Comparison of ENCODE assay signal across 14 mouse cellular contexts in the genomic region with DNA sequence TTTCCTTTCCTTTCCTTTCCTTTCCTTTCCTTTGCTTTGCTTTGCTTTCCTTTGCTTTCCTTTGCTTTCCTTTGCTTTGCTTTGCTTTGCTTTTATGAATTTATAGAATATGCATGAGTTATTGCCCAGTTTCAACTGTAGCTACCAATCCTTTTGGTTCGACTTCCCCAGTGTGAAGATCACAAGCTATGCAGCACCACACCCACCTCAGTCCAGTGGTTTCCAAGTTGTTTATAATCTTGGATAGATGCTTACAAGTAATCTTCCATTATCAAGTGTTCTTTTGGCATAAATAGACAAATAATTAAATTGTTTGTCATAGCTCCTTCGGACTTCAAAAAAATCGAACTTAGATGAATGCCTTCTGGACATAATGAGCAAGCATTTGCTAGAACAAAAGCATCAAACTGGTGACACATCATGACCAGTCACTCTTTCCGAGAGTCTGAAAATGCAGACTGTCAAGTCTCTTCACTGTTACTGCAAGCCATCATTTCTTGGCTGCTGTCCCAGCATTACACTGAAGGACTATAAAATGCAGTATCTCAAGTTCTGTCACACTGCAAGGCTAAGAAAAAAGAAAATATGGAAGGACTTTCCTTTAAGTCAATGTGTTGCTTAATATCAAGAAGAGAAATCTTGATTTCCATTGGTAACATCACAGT.
DNase-seq lines count a peak whose midpoint lies in the region; ATAC-seq and TF ChIP-seq lines count a peak whose summit lies in the region.
"Had no signal": no experiment of that assay in that cellular context is flagged by ENCODE, and none has a peak within 500 bp of the region (broad histone marks: within the 10 kb centered on the region; RNA-seq: fewer than 3 reads in every experiment).

No protein-coding gene starts in this region.

- no peak overlapping the region for H3K9ac ChIP-seq in forebrain, postnatal 0 days
- H3K9ac ChIP-seq in forebrain, embryonic 13.5 days, result no peak overlapping the region
- H3K9ac ChIP-seq in lung, embryonic 16.5 days (ENCODE audit: low read length), result no peak overlapping the region
- H3K9ac ChIP-seq: neural tube, embryonic 12.5 days had no signal

- peak; percentile 19 for DNase-seq in forebrain, postnatal 0 days
- no peak for DNase-seq in lung, postnatal 25 days (ENCODE audit: low spot score)
- DNase-seq in NIH3T3 (ENCODE audit: low read depth), result peak; percentile 38
- DNase-seq in brain, embryonic 18.5 days (ENCODE audit: low read depth, low spot score), result peak; percentile 20
- no peak for DNase-seq in thymus, adult 18-20 months
- DNase-seq: heart, adult 11 months had no signal

- H3K27ac ChIP-seq in forebrain, postnatal 0 days (ENCODE audit: low read depth, low read length), result no peak overlapping the region
- no peak overlapping the region for H3K27ac ChIP-seq in forebrain, embryonic 13.5 days
- no peak overlapping the region for H3K27ac ChIP-seq in lung, embryonic 16.5 days (ENCODE audit: low read length)
- H3K27ac ChIP-seq: neural tube, embryonic 12.5 days had no signal

- no peak overlapping the region for H3K4me3 ChIP-seq in forebrain, postnatal 0 days (ENCODE audit: low read depth, low read length)
- H3K4me3 ChIP-seq in forebrain, embryonic 13.5 days, result no peak overlapping the region
- H3K4me3 ChIP-seq in lung, embryonic 16.5 days (ENCODE audit: low read length), result no peak overlapping the region
- H3K4me3 ChIP-seq: megakaryocyte, embryonic 14.5 days; neural tube, embryonic 12.5 days had no signal

- no peaks in the 10 kb centered on the region for H3K9me3 ChIP-seq in forebrain, postnatal 0 days (ENCODE audit: low read length)
- no peaks in the 10 kb centered on the region for H3K9me3 ChIP-seq in forebrain, embryonic 13.5 days (replicated peaks)
- no peaks in the 10 kb centered on the region for H3K9me3 ChIP-seq in lung, embryonic 16.5 days (ENCODE audit: control insufficient read depth, low read length)
- H3K9me3 ChIP-seq: neural tube, embryonic 12.5 days had no signal

- no peak overlapping the region for H3K4me2 ChIP-seq in forebrain, postnatal 0 days (ENCODE audit: low read depth)
- no peak overlapping the region for H3K4me2 ChIP-seq in forebrain, embryonic 13.5 days
- H3K4me2 ChIP-seq in lung, embryonic 16.5 days (ENCODE audit: low read depth, low read length), result no peak overlapping the region
- H3K4me2 ChIP-seq: liver, embryonic 11.5 days; neural tube, embryonic 12.5 days had no signal

- H3K36me3 ChIP-seq in forebrain, postnatal 0 days (ENCODE audit: insufficient read depth), result no peaks in the 10 kb centered on the region
- no peaks in the 10 kb centered on the region for H3K36me3 ChIP-seq in forebrain, embryonic 13.5 days (ENCODE audit: poor library complexity, severe bottlenecking)
- H3K36me3 ChIP-seq in lung, embryonic 16.5 days (ENCODE audit: control insufficient read depth, insufficient read depth, low read length), result no peaks in the 10 kb centered on the region
- H3K36me3 ChIP-seq: neural tube, embryonic 12.5 days had no signal

- peak; percentile 29; the same call in 1 of the 2 replicates for ATAC-seq in forebrain, postnatal 0 days
- ATAC-seq in forebrain, embryonic 13.5 days, result no peak
- ATAC-seq in lung, embryonic 16.5 days (ENCODE audit: low read depth), result peak; percentile 62
- no peak for ATAC-seq in megakaryocyte progenitor cell, adult 5-6 weeks (replicated peaks; ENCODE audit: poor library complexity)
- ATAC-seq: CD4-positive, CD25-positive, alpha-beta regulatory T cell, adult 4 months; intestine, postnatal 0 days had no signal

- no peaks in the 10 kb centered on the region for H3K4me1 ChIP-seq in forebrain, postnatal 0 days (ENCODE audit: insufficient read depth)
- H3K4me1 ChIP-seq in forebrain, embryonic 13.5 days, result no peaks in the 10 kb centered on the region
- no peaks in the 10 kb centered on the region for H3K4me1 ChIP-seq in lung, embryonic 16.5 days (replicated peaks; ENCODE audit: control insufficient read depth, insufficient read depth, low read length)
- H3K4me1 ChIP-seq: megakaryocyte, embryonic 14.5 days; neural tube, embryonic 12.5 days had no signal

- TF ChIP-seq CTCF in forebrain, postnatal 0 days (IDR thresholded peaks at IDR 0.05; ENCODE audit: low read depth), result no peak

- WGBS in forebrain, postnatal 0 days, result 41% methylated on average over 4 of the region's 4 CpGs
- WGBS in forebrain, embryonic 13.5 days, result 66% methylated on average over 4 of the region's 4 CpGs
- 40% methylated on average over 4 of the region's 4 CpGs for WGBS in lung, embryonic 16.5 days

- no peaks in the 10 kb centered on the region for H3K27me3 ChIP-seq in forebrain, postnatal 0 days (ENCODE audit: insufficient read depth, low read length)
- H3K27me3 ChIP-seq in forebrain, embryonic 13.5 days, result no peaks in the 10 kb centered on the region
- no peaks in the 10 kb centered on the region for H3K27me3 ChIP-seq in lung, embryonic 16.5 days (ENCODE audit: control insufficient read depth, insufficient read depth, low read depth, low read length)
- H3K27me3 ChIP-seq: megakaryocyte, embryonic 14.5 days; neural tube, embryonic 12.5 days had no signal

Comparison
In these comparisons a context has a peak if more than half of its experiments do, and no peak if none do; other contexts are left out.
1. ATAC-seq: peak in forebrain, postnatal 0 days (single experiment) and lung, embryonic 16.5 days (single experiment); none in forebrain, embryonic 13.5 days (single experiment) and megakaryocyte progenitor cell, adult 5-6 weeks (single experiment).
2. DNase-seq: peak in forebrain, postnatal 0 days (single experiment), NIH3T3 (single experiment) and brain, embryonic 18.5 days (single experiment); none in lung, postnatal 25 days (single experiment) and thymus, adult 18-20 months (0 of 2).